Mouse (Mus musculus): ENCODE results near the gene Guca2a.

- no peak for TF ChIP-seq CTCF (IDR thresholded peaks at IDR 0.05; ENCODE audit: low read depth, low read length)
- no peak for TF ChIP-seq POLR2A (IDR thresholded peaks at IDR 0.05; ENCODE audit: borderline replicate concordance, low read depth, low read length)
Observed at GRCm38 (mm10) chr4:119589423-119589822, 48.1 kb upstream of the Guca2a start.
